Mouse (Mus musculus) mouse embryonic stem cell (cell line): ENCODE data around the gene Dnm2.
"Not testable (repeated sequence)": the region's sequence is repeated elsewhere in the genome, so short reads cannot be mapped to it uniquely, and the experiment has no call there.

ENCODE experiments used
- in situ Hi-C, 2 experiments: fragments of 300-500 bp; cut with MboI; formaldehyde crosslinking; loops; 1 replicate in 1 of 2; 3 replicates in 1 of 2; pipeline ENCODE4 v1.14.3; 2019 to 2020; ENCODE audit warnings: low sequenced_read_pairs in 2 of 2, low pct_unique_long_range_greater_than_20kb in 1 of 2, mixed read lengths in 1 of 2; ENCODE audit not compliant: unreplicated experiment in 1 of 2

The Dnm2 gene

GRCm38 (mm10) chr9:21451391-21451790 is 26.7 kb downstream of the Dnm2 start:
- in situ Hi-C loops: no loop called here

- in situ Hi-C loops: no loop called here
Observed at GRCm38 (mm10) chr9:21451870-21452269, 27.2 kb downstream of the Dnm2 start.

DNA sequence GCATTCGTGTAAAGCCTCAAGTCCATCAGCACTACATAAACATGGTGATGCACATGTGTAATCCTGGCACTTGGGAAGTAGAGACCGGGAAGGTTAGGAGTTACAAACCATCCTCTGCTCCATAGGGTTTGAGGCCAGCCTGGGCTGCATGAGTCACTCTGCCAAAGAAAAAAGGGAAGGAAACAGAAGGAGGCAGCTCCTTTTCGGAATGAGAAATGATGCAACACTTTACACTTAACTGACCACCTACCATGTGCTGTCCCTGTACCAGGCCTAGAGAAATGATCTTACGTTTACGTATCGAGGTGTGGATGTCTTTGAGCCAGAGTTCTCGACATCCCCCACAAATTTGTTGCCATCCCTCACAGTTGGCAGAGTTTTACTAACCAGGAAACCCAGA is 28.3 kb downstream of the Dnm2 start:
- in situ Hi-C loops: no loop called here

- in situ Hi-C loops: no loop called here
Observed at GRCm38 (mm10) chr9:21453459-21453858, 28.8 kb downstream of the Dnm2 start.

GRCm38 (mm10) chr9:21454556-21454955 is 29.8 kb downstream of the Dnm2 start:
- in situ Hi-C loops: no loop called here

DNA sequence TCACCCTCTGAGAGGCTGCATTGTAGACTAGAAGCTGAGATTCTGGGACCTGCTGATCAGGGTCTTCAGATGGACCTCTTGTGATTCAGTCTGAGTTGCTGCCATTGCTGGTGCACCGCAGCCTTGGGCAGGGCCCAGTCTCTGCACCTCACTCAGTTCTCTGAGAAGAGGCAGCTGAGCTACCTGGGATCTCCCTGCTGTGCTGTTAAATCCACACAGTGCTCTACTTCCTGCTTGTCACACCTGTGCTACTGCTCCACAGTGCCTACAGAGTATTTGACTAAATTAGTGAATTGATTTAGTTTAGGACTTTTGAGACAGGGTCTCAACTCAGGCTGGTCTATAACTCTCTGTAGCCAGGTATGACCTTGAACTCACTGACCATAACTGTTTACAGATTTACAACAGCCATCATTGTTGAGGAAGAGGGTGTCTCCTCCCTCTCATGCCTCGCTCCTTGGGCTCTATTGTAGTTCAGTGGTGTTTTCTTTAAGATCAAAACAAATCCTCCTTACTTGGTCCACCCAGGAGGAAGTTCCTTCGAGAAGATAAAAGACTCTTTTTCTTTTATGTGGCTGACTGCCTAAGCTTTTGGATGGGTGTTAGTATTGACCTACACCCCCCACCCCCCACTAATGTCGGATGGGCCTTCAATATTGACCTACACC is 30.5 kb downstream of the Dnm2 start:
- in situ Hi-C loops: loop anchor here in 1 of 2 experiments (5.0 kb wide), 1 partner anchor 38 kb away; no protein-coding TSS in a partner anchor

DNA sequence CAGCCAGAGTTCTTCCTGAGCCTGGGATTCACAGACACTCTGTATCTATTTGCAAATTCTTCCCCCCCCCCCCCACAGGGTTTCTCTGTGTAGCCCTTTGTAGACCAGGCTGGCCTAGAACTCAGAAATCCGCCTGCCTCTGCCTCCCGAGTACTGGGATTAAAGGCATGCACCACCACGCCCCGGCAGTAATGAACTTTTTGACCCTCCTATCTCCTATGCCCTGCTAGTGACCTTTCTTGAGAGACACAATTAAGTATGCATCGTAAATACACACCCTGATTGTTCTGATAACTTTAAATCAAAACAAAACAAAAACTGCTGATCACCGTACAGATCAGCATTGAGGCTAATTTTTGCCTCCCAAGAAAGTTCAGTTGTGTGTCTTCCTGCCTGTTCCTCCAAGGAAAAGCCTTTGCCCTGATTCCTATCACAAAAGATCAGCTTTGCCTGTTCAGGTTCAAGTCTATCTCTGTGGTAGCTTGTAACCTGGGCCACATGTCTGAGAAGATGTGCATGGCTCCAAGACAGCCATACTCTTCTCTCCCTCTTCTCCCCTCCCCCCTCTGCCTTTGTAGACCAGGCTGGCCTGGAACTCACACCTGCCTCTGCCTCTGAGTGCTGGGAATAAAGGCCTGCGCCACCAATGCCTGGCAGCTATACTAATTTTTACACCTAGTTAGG is 31.7 kb downstream of the Dnm2 start:
- in situ Hi-C loops: loop anchor here in 1 of 2 experiments (5.0 kb wide), 1 partner anchor 39 kb away; no protein-coding TSS in a partner anchor

- in situ Hi-C loops: loop anchor here in 1 of 2 experiments (5.0 kb wide), 1 partner anchor 40 kb away; no protein-coding TSS in a partner anchor
Observed at GRCm38 (mm10) chr9:21456930-21457634, 32.4 kb downstream of the Dnm2 start.

- in situ Hi-C loops: loop anchor here in 1 of 2 experiments (5.0 kb wide), 1 partner anchor 42 kb away; no protein-coding TSS in a partner anchor
Observed at GRCm38 (mm10) chr9:21458821-21459220, 34.1 kb downstream of the Dnm2 start.

- in situ Hi-C loops: no loop called here
Observed at GRCm38 (mm10) chr9:21460400-21460940, 35.8 kb downstream of the Dnm2 start.

DNA sequence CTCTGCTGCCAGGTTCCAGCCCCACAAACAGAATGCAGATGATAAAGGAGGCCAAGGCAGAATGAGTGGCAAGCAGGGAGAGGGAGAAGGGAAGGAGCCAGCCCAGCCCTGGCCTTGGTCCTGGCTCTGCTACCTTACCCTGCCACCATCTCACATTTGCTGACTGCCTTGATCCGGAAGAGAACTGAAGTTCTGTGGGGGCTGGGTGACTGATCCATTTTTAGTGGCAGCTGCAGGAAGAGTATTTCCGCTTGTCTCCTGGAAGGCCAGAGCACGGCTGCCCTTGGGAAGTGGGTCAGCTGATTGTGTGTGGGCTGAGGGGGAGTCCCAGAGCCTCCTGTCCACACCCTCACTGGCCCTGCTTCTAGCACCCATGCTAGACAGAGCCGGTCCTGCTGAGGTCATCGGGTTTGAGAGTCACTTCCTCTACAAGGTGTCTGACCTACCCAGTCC is 38.5 kb downstream of the Dnm2 start:
- in situ Hi-C loops: no loop called here

DNA sequence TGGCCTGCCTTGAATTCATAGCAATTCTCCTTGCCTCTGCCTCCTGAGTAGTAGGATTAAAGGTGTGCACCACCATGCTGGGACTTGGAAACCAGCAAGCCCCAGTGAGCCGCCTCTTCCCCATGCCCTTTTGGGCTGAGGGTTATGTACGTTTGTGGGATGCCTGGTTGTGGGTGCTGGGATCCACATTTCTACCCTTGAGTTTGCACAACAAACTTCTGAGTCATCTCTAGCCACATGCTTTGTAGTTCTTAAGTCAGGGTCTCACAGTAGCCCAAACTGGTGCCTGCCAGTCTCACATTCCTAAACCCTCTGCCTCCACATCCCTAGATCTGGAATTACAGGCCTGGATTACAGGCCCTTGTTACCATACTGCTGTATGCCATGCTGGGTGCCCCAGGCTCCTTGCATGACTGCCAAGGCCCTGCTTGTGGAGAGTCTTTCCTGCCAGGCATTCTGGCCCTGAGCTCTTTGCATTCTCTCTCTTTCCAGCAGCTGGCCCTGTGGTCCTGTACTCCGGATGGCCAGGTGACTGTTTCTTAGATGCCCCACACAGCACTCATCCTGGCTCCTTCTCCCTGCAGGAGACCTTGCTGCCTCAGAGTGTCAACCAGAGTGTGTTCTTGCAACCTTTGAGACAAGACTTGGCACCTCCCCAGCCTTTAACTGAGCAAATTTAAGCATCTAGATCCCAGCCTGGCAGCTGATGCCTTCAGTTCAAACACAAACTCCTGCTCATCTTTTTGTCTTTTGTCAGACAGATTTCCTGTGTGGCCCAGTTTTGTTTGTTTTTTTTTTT is 39.3 kb downstream of the Dnm2 start:
- in situ Hi-C loops: no loop called here

- in situ Hi-C loops: not testable (repeated sequence)
Observed at GRCm38 (mm10) chr9:21464565-21464928, 39.8 kb downstream of the Dnm2 start.

DNA sequence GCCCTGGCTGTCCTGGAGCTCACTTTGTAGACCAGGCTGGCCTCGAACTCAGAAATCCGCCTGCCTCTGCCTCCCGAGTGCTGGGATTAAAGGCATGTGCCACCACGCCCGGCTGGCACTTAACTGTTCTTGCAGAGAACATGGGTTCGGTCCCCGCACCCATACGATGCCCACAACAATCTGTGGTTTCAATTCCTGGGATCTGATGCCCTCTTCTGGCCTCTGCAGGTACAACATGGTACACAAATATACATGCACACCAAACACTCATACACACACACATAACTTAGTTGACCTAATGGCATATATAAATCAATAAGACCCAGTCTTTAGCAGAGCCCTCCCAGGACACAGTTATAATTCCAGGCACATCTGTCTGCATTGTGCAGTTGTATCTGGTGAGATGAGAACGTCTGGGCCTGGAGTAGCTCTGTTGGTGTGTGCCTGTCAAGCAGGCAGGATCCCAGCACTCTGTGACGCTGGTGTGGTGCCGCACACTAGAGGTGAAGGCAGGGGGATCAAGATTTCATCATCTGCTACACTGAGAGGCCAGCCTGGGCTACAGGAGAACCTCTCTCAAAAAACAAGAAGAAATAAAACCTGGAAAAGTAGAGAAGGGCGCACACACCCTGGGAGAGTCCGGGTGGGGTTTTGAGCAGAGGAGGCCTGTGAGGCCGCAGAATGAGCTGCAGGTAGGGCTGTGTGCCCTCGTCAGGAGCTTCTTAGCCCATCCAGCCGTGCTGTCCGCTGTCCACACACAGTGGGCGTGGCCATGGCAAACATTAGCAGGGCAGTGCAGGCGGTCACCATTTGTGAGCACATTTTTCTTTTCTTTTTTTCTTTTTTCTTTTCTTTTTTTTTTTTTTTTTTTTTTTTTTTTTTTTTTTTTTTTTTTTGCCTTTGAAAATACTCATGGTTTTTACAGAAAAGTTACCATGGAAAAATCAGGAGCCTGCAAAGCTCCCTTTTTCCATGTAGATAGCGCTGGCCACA is 44.6 kb downstream of the Dnm2 start:
- in situ Hi-C loops: no loop called here

DNA sequence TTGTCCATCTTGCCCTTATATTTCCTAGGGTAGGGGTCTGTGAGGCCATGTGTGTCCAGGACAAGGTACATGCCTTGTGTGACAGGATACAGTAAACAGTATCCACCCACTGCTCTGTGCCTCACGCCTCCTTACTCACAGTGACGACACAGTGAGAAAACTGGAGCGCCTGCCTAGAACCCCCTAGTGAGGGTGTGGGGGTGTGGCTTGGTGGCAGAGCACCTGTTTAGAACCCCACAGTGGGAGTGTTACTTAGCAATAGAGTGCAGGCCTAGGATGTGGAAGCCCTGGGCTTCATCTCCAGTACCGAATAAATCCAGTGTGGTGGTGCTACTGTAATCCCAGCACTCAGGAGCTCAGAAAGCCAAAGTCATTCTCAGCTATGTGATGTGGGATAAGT is 48.2 kb downstream of the Dnm2 start:
- in situ Hi-C loops: no loop called here

DNA sequence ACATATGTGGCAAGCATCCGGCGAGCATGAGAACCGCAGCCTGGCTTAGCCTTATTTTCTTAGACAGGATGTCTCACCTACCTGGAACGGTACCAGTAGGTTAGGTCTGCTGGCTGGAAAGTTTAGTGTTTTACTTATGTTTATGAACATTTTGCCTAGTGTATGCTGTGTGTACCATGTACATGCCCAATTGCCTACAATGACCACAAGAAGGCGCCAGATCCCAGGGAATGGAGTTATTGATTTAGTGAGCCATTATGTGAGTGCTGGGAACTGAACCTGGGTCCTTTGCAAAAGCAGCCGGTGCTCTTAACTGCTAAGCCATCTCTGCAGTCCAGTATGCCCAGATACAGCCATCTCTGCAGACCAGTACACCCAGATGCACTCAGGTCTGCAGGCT is 53.0 kb downstream of the Dnm2 start:
- in situ Hi-C loops: loop anchor here in 1 of 2 experiments (5.0 kb wide), 1 partner anchor 60 kb away; no protein-coding TSS in a partner anchor

DNA sequence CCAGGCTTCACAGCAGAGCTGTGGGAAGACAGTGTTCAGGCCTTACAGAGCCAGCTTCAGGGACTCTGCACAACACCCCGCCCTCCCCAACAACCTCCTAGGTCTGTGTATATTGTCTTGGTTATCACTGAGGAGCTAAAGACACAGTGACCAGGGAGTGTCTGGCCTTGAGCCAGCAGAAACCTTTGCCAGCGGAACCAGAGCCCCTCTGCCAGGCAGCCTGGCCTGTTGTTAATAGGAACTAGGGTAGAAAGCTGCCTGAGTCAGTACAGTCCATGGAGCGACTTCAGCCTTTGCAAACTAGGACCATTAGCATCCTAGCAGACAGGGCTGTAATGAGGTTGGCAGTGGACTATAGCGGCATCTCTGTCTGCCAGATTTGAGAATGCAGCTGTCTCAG is 59.4 kb downstream of the Dnm2 start:
- in situ Hi-C loops: no loop called here
